9 mouse cellular contexts compared by ENCODE assay signal in the genomic region with DNA sequence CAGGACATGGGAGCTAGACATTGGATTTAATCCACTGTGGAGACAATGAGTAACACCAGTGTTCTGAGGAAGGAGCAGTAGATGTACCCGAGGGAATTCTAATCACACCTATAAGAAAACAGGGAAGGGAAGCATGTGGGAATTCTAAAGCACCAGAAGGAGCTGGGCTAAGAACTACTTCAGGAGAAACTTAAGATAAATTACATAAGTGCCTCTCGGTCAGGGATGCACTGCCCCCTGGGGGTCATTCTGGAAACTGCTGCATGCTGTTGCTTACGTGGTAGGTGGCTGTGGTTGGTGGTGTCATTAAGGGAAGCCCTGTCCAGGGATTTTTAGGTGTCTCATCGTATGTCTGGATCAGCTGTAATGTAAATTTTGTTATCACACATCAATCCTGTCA. TPM values are rescaled to one million over a fixed set of nuclear protein-coding genes. Genes with fewer than 3 reads are reported as not detected.
A peak's percentile ranks its signal among the peaks of the same experiment; 100 is the strongest.
DNase-seq lines count a peak whose midpoint lies in the region; ATAC-seq and TF ChIP-seq lines count a peak whose summit lies in the region.
"Had no signal": no experiment of that assay in that cellular context is flagged by ENCODE, and none has a peak within 500 bp of the region (broad histone marks: within the 10 kb centered on the region; RNA-seq: fewer than 3 reads in every experiment).

No protein-coding gene starts in this region.

- H3K9me3 ChIP-seq in ES-E14 (ENCODE audit: control insufficient read depth, insufficient read depth, low read depth, low read length): no peaks in the 10 kb centered on the region
- no peaks in the 10 kb centered on the region for H3K9me3 ChIP-seq in forebrain, embryonic 12.5 days
- H3K9me3 ChIP-seq in lung, postnatal 0 days (ENCODE audit: low read length): no peaks in the 10 kb centered on the region
- H3K9me3 ChIP-seq: limb, embryonic 15.5 days had no signal

- no peak overlapping the region for H3K27ac ChIP-seq in ES-E14 (ENCODE audit: insufficient read depth, low read depth, low read length, poor library complexity, severe bottlenecking)
- no peak overlapping the region for H3K27ac ChIP-seq in forebrain, embryonic 12.5 days
- no peak overlapping the region for H3K27ac ChIP-seq in layer of hippocampus, adult 2 months
- H3K27ac ChIP-seq in lung, postnatal 0 days (ENCODE audit: low read length): no peak overlapping the region
- H3K27ac ChIP-seq: limb, embryonic 15.5 days had no signal

- no peaks in the 10 kb centered on the region for H3K36me3 ChIP-seq in ES-E14 (ENCODE audit: control insufficient read depth, insufficient read depth, low read length, poor library complexity, severe bottlenecking)
- H3K36me3 ChIP-seq in forebrain, embryonic 12.5 days (replicated peaks): no peaks in the 10 kb centered on the region
- H3K36me3 ChIP-seq in lung, postnatal 0 days (ENCODE audit: insufficient read depth, low read length): no peaks in the 10 kb centered on the region
- H3K36me3 ChIP-seq: limb, embryonic 15.5 days had no signal

- DNase-seq in ES-E14 (ENCODE audit: low read depth, low spot score): peak; percentile 52
- peak; percentile 13 for DNase-seq in c-Kit-negative CD71-positive TER-119-positive erythroid progenitor cells, embryonic 14.5 days (ENCODE audit: low read depth, low spot score)
- peak; percentile 81 to 87 for DNase-seq in heart, postnatal 14 days
- DNase-seq in layer of hippocampus, adult 2 months (ENCODE audit: low spot score in 2 of 2): peak; percentile 66 to 84
- DNase-seq in lung, postnatal 0 days (ENCODE audit: low spot score): peak; percentile 91
- DNase-seq in retina, embryonic 14.5 days (ENCODE audit: low spot score): peak; percentile 90
- peak; percentile 89 for DNase-seq in thymus, postnatal 4 days

- ATAC-seq in forebrain, embryonic 12.5 days (ENCODE audit: low FRiP score): 0 out of 2 replicates have a peak, but pooled peaks have one; percentile 46
- ATAC-seq in lung, postnatal 0 days: peak; percentile 70

- H3K4me2 ChIP-seq in forebrain, embryonic 12.5 days: no peak overlapping the region
- no peak overlapping the region for H3K4me2 ChIP-seq in lung, postnatal 0 days (replicated peaks; ENCODE audit: low read depth, low read length)
- H3K4me2 ChIP-seq: limb, embryonic 15.5 days had no signal

- H3K4me3 ChIP-seq in ES-E14 (ENCODE audit: insufficient read depth in 1 of 2, low read depth in 1 of 2, low read length in 2 of 2, poor library complexity in 1 of 2, severe bottlenecking in 1 of 2): no peak overlapping the region
- no peak overlapping the region for H3K4me3 ChIP-seq in forebrain, embryonic 12.5 days (replicated peaks)
- no peak overlapping the region for H3K4me3 ChIP-seq in layer of hippocampus, adult 2 months
- H3K4me3 ChIP-seq in lung, postnatal 0 days (ENCODE audit: low read depth, low read length): no peak overlapping the region
- H3K4me3 ChIP-seq: limb, embryonic 15.5 days had no signal

- intact Hi-C loops in heart, postnatal 14 days (cut with DNase I): loop anchor here (1.0 to 5.0 kb wide), 4 partner anchors 165 to 480 kb away; a partner anchor contains a TSS

- no peak overlapping the region for H3K9ac ChIP-seq in ES-E14 (ENCODE audit: insufficient read depth, low read depth, low read length, poor library complexity, severe bottlenecking)
- H3K9ac ChIP-seq in forebrain, embryonic 12.5 days: no peak overlapping the region
- H3K9ac ChIP-seq in lung, postnatal 0 days (replicated peaks; ENCODE audit: low read depth): no peak overlapping the region
- H3K9ac ChIP-seq: limb, embryonic 15.5 days had no signal

- TF ChIP-seq CTCF in layer of hippocampus, adult 2 months (conservative IDR thresholded peaks at IDR 0.05): peak; percentile 95
- peak; percentile 92 for TF ChIP-seq CTCF in lung, postnatal 0 days (IDR thresholded peaks at IDR 0.05)

- 20% methylated on average over 4 of the region's 4 CpGs for WGBS in forebrain, embryonic 12.5 days
- WGBS in lung, postnatal 0 days: 7% methylated on average over 4 of the region's 4 CpGs

- TF ChIP-seq EP300 in lung, postnatal 0 days (IDR thresholded peaks at IDR 0.05): peak; percentile 72; the same call in 1 of the 2 replicates

- H3K27me3 ChIP-seq in forebrain, embryonic 12.5 days: peaks cover 3% of the 10 kb centered on the region; the same call in 1 of the 2 replicates
- H3K27me3 ChIP-seq in lung, postnatal 0 days (replicated peaks; ENCODE audit: insufficient read depth, low read length): no peaks in the 10 kb centered on the region

- in situ Hi-C loops in ES-E14 (cut with MboI; ENCODE audit: low sequenced_read_pairs in 2 of 2, unreplicated experiment in 2 of 2): loop anchor here in 1 of 2 experiments (5.0 kb wide), 1 partner anchor 255 kb away; no protein-coding TSS in a partner anchor

- H3K4me1 ChIP-seq in ES-E14 (ENCODE audit: control insufficient read depth in 2 of 2, insufficient read depth in 2 of 2, low read length in 2 of 2, poor library complexity in 1 of 2): no peaks in the 10 kb centered on the region
- no peaks in the 10 kb centered on the region for H3K4me1 ChIP-seq in forebrain, embryonic 12.5 days
- no peaks in the 10 kb centered on the region for H3K4me1 ChIP-seq in lung, postnatal 0 days (ENCODE audit: insufficient read depth, low read depth, low read length)
- H3K4me1 ChIP-seq: limb, embryonic 15.5 days had no signal

TF ChIP-seq in ES-E14, 5 proteins besides CTCF, POLR2A, EP300 and RAD21:
- no peak for TF ChIP-seq CHD2 (IDR thresholded peaks at IDR 0.05; ENCODE audit: low read depth, low read length)
- peak; percentile 96 for TF ChIP-seq ZC3H11A (IDR thresholded peaks at IDR 0.05; ENCODE audit: borderline replicate concordance, low read depth, low read length)

RNA-seq across cellular contexts. Expression of a gene that starts 19.0 kb away (rescaled TPM):
- total RNA-seq in ES-E14 (2012; rRNA removed): not detected in 2 replicates
- not detected in 2 replicates for polyA plus RNA-seq in forebrain, embryonic 12.5 days (2016; fragmentation: Nextera tagmentation; extraction: Ambion mirVana)
- total RNA-seq in heart, postnatal 14 days (2021): not detected
- total RNA-seq in layer of hippocampus, adult 2 months (2021): not detected
- polyA plus RNA-seq in lung, postnatal 0 days (2015; fragmentation: Nextera tagmentation; extraction: Ambion mirVana): not detected in 2 replicates
- polyA plus RNA-seq: limb, embryonic 15.5 days had no signal

Comparison
In these comparisons a context has a peak if more than half of its experiments do, and no peak if none do; other contexts are left out.
1. DNase-seq: peak in every context shown above with its lines; median percentile 91 in lung, postnatal 0 days; 90 in retina, embryonic 14.5 days; 89 in thymus, postnatal 4 days; 84 in heart, postnatal 14 days; 75 in layer of hippocampus, adult 2 months; 52 in ES-E14; 13 in c-Kit-negative CD71-positive TER-119-positive erythroid progenitor cells, embryonic 14.5 days.